Mouse (Mus musculus) duodenum, adult 2 months (tissue): Measurements from ENCODE around the gene Pik3cb. TPM values are rescaled to one million over a fixed set of nuclear protein-coding genes. Genes with fewer than 3 reads are reported as not detected.

Source experiments
- polyA plus RNA-seq: library from polyadenylated mRNA; depleted of rRNA; stranded (reverse); fragments of >200 nt; gene quantifications from 2 replicates; pipeline ENCODE4 v1.2.3, GENCODE M21; 2012; ENCODE audit warnings: low replicate concordance; rRNA removed

Gene Pik3cb
- polyA plus RNA-seq = 0.93 and 1.5 TPM in 2 replicates

GRCm38 (mm10) chr9:99140063-99140882 is at the start of gene Pik3cb:
Pik3cb (minus strand) TSS chr9:99140621.

GRCm38 (mm10) chr9:99035575-99035974 is 104.8 kb downstream of the Pik3cb start, which contains the start of gene Gm1123:
Gm1123 (minus strand) TSS chr9:99035715.

Other genes starting within 250 kb of the Pik3cb start
- not detected in 2 replicates for gene 7420426K07Rik, start 237.5 kb downstream of the Pik3cb start, polyA plus RNA-seq
- gene Foxl2, start 185.3 kb downstream of the Pik3cb start, polyA plus RNA-seq = not detected in 2 replicates
- 0.13 and 0.33 TPM in 2 replicates for gene Faim, start 154.2 kb downstream of the Pik3cb start, polyA plus RNA-seq
- gene Gm1123, start 104.9 kb downstream of the Pik3cb start, polyA plus RNA-seq = 64.1 and 85.8 TPM in 2 replicates
- gene Faiml, start 96.6 kb upstream of the Pik3cb start, polyA plus RNA-seq = not detected in 2 replicates
- gene Cep70, start 102.7 kb upstream of the Pik3cb start, polyA plus RNA-seq = 0.29 and 0.81 TPM in 2 replicates
- gene Esyt3, start 217.9 kb upstream of the Pik3cb start, polyA plus RNA-seq = 0.06 and 0.14 TPM in 2 replicates